In genomic region chr19:16872331-16873180, GRCm38 (mm10) we compare ENCODE assay signal across 7 mouse cellular contexts. TPM values are rescaled to one million over a fixed set of nuclear protein-coding genes. Genes with fewer than 3 reads are reported as not detected.
A peak's percentile ranks its signal among the peaks of the same experiment; 100 is the strongest.
DNase-seq lines count a peak whose midpoint lies in the region; ATAC-seq and TF ChIP-seq lines count a peak whose summit lies in the region.

No protein-coding gene starts in this region.

- peak overlapping the region; percentile 38 for H3K4me3 ChIP-seq in lung, embryonic 15.5 days
- H3K4me3 ChIP-seq in forebrain, embryonic 15.5 days, result peak overlapping the region; percentile 46
- peak overlapping the region; percentile 40 for H3K4me3 ChIP-seq in intestine, postnatal 0 days (ENCODE audit: low read depth, low read length)
- H3K4me3 ChIP-seq in midbrain, embryonic 15.5 days, result peak overlapping the region; percentile 47

- H3K9ac ChIP-seq in lung, embryonic 15.5 days, result no peak overlapping the region
- H3K9ac ChIP-seq in forebrain, embryonic 15.5 days (replicated peaks), result peak overlapping the region; percentile 26
- no peak overlapping the region for H3K9ac ChIP-seq in intestine, postnatal 0 days (ENCODE audit: low read depth, low read length)
- peak overlapping the region; percentile 38 for H3K9ac ChIP-seq in midbrain, embryonic 15.5 days

- peak overlapping the region; percentile 74 for H3K4me2 ChIP-seq in lung, embryonic 15.5 days
- H3K4me2 ChIP-seq in forebrain, embryonic 15.5 days (replicated peaks), result peak overlapping the region; percentile 92
- peak overlapping the region; percentile 71 for H3K4me2 ChIP-seq in intestine, postnatal 0 days (replicated peaks; ENCODE audit: low read depth)
- peak overlapping the region; percentile 93 for H3K4me2 ChIP-seq in midbrain, embryonic 15.5 days

- H3K27me3 ChIP-seq in lung, embryonic 15.5 days, result peaks cover 100% of the 10 kb centered on the region
- H3K27me3 ChIP-seq in forebrain, embryonic 15.5 days, result peaks cover 82% of the 10 kb centered on the region
- peaks cover 99% of the 10 kb centered on the region for H3K27me3 ChIP-seq in intestine, postnatal 0 days (replicated peaks; ENCODE audit: control insufficient read depth, insufficient read depth, low read length)
- H3K27me3 ChIP-seq in midbrain, embryonic 15.5 days (replicated peaks), result peaks cover 75% of the 10 kb centered on the region

- H3K36me3 ChIP-seq in lung, embryonic 15.5 days, result no peaks in the 10 kb centered on the region
- no peaks in the 10 kb centered on the region for H3K36me3 ChIP-seq in forebrain, embryonic 15.5 days
- H3K36me3 ChIP-seq in intestine, postnatal 0 days (ENCODE audit: control insufficient read depth, insufficient read depth), result no peaks in the 10 kb centered on the region
- no peaks in the 10 kb centered on the region for H3K36me3 ChIP-seq in midbrain, embryonic 15.5 days (replicated peaks)

- peaks cover 44% of the 10 kb centered on the region for H3K4me1 ChIP-seq in lung, embryonic 15.5 days
- peaks cover 57% of the 10 kb centered on the region for H3K4me1 ChIP-seq in forebrain, embryonic 15.5 days
- peaks cover 10% of the 10 kb centered on the region for H3K4me1 ChIP-seq in intestine, postnatal 0 days (replicated peaks; ENCODE audit: control insufficient read depth, insufficient read depth, low read length)
- peaks cover 51% of the 10 kb centered on the region for H3K4me1 ChIP-seq in midbrain, embryonic 15.5 days

- H3K27ac ChIP-seq in lung, embryonic 15.5 days, result no peak overlapping the region
- H3K27ac ChIP-seq in forebrain, embryonic 15.5 days (replicated peaks), result no peak overlapping the region
- H3K27ac ChIP-seq in intestine, postnatal 0 days (ENCODE audit: low read depth, low read length), result no peak overlapping the region
- no peak overlapping the region for H3K27ac ChIP-seq in midbrain, embryonic 15.5 days

- TF ChIP-seq CTCF in brain, embryonic 14.5 days (IDR thresholded peaks at IDR 0.05; ENCODE audit: borderline replicate concordance, extremely low read depth, insufficient read depth, insufficient read length), result no peak
- no peak for TF ChIP-seq CTCF in intestine, postnatal 0 days (IDR thresholded peaks at IDR 0.05; ENCODE audit: low read depth)

- WGBS in lung, embryonic 15.5 days, result under 1% methylated on average over 72 of the region's 88 CpGs
- WGBS in forebrain, embryonic 15.5 days, result under 1% methylated on average over 82 of the region's 88 CpGs
- under 1% methylated on average over 86 of the region's 88 CpGs for WGBS in intestine, postnatal 0 days
- 2% methylated on average over 88 of the region's 88 CpGs for WGBS in midbrain, embryonic 15.5 days

- ATAC-seq in lung, embryonic 15.5 days (ENCODE audit: borderline replicate concordance, extremely low read depth, low FRiP score, low TSS enrichment), result peak; percentile 35; the same call in 1 of the 2 replicates
- ATAC-seq in forebrain, embryonic 15.5 days (replicated peaks), result peak; percentile 49
- ATAC-seq in intestine, postnatal 0 days, result no peak
- ATAC-seq in midbrain, embryonic 15.5 days (replicated peaks), result peak; percentile 67

- no peaks in the 10 kb centered on the region for H3K9me3 ChIP-seq in lung, embryonic 15.5 days
- H3K9me3 ChIP-seq in forebrain, embryonic 15.5 days, result no peaks in the 10 kb centered on the region
- no peaks in the 10 kb centered on the region for H3K9me3 ChIP-seq in intestine, postnatal 0 days (ENCODE audit: control insufficient read depth)
- H3K9me3 ChIP-seq in midbrain, embryonic 15.5 days, result no peaks in the 10 kb centered on the region

- TF ChIP-seq POLR2A in brain, embryonic 14.5 days (IDR thresholded peaks at IDR 0.05; ENCODE audit: borderline replicate concordance, extremely low read depth, insufficient read depth, insufficient read length, poor library complexity, severe bottlenecking), result no peak

- no peak for DNase-seq in lung, postnatal 14 days
- DNase-seq in brain, embryonic 14.5 days (ENCODE audit: low read depth), result peak; percentile 59
- no peak for DNase-seq in layer of hippocampus, adult 9-11 months

RNA-seq across cellular contexts. Expression of gene Foxb2, which starts 1.0 kb away (rescaled TPM):
- not detected in 2 replicates for polyA plus RNA-seq in lung, embryonic 15.5 days (2015; fragmentation: Nextera tagmentation; extraction: Ambion mirVana)
- polyA plus RNA-seq in brain, embryonic 14.5 days (2012; rRNA removed), result 0.54 and 2.1 TPM in 2 replicates
- 0.11 TPM in 1 of 2 replicates, not detected in the other for polyA plus RNA-seq in forebrain, embryonic 15.5 days (2015; fragmentation: Nextera tagmentation; extraction: Ambion mirVana)
- not detected in 2 replicates for polyA plus RNA-seq in intestine, postnatal 0 days (2015; fragmentation: Nextera tagmentation; extraction: Ambion mirVana)
- 0.52 and 0.84 TPM in 2 replicates for polyA plus RNA-seq in midbrain, embryonic 15.5 days (2015; fragmentation: Nextera tagmentation; extraction: Ambion mirVana)

Comparison
In these comparisons a context has a peak if more than half of its experiments do, and no peak if none do; other contexts are left out.
1. H3K9ac ChIP-seq: peak in forebrain, embryonic 15.5 days (single experiment) and midbrain, embryonic 15.5 days (single experiment); none in lung, embryonic 15.5 days (single experiment) and intestine, postnatal 0 days (single experiment).
2. Peak in every context shown above with its lines, with median percentiles within 50 percentile points of each other: H3K4me2 ChIP-seq and H3K4me3 ChIP-seq.